In genomic region chr12:16276301-16276700, GRCm38 (mm10) we compare ENCODE assay signal across 19 mouse cellular contexts.
A peak's percentile ranks its signal among the peaks of the same experiment; 100 is the strongest.
DNase-seq lines count a peak whose midpoint lies in the region; TF ChIP-seq lines count a peak whose summit lies in the region.
"Had no signal": no experiment of that assay in that cellular context is flagged by ENCODE, and none has a peak within 500 bp of the region (broad histone marks: within the 10 kb centered on the region; RNA-seq: fewer than 3 reads in every experiment).

No protein-coding gene starts in this region.

- TF ChIP-seq CTCF in MEL (IDR thresholded peaks at IDR 0.05 in 2 of 3, conservative IDR thresholded peaks at IDR 0.05 in 1 of 3; ENCODE audit: control insufficient read depth in 1 of 3, insufficient read depth in 1 of 3, low read depth in 2 of 3, low read length in 3 of 3, poor library complexity in 1 of 3, severe bottlenecking in 1 of 3) = no peak

- no peak overlapping the region for H3K9ac ChIP-seq in MEL (ENCODE audit: control insufficient read depth, low read depth, low read length, poor library complexity, severe bottlenecking)
- H3K9ac ChIP-seq: embryonic facial prominence, embryonic 13.5 days; forebrain, embryonic 13.5 days; forebrain, postnatal 0 days; hindbrain, embryonic 14.5 days had no signal

- TF ChIP-seq EP300 in MEL (IDR thresholded peaks at IDR 0.05; ENCODE audit: low read depth in 1 of 2, low read length in 2 of 2) = no peak

- no peaks in the 10 kb centered on the region for H3K36me3 ChIP-seq in MEL (ENCODE audit: control insufficient read depth in 1 of 2, insufficient read depth in 2 of 2, low read length in 2 of 2)
- H3K36me3 ChIP-seq in embryonic facial prominence, embryonic 10.5 days (replicated peaks) = no peaks in the 10 kb centered on the region
- H3K36me3 ChIP-seq: embryonic facial prominence, embryonic 13.5 days; G1E had no signal

- 85% methylated on average over 4 of the region's 4 CpGs for WGBS in embryonic facial prominence, embryonic 10.5 days

- H3K9me3 ChIP-seq in MEL (replicated peaks; ENCODE audit: insufficient read depth, low read length) = no peaks in the 10 kb centered on the region
- no peaks in the 10 kb centered on the region for H3K9me3 ChIP-seq in embryonic facial prominence, embryonic 10.5 days
- H3K9me3 ChIP-seq: embryonic facial prominence, embryonic 13.5 days; forebrain, embryonic 13.5 days; G1E had no signal

- no peak overlapping the region for H3K4me3 ChIP-seq in MEL (ENCODE audit: control insufficient read depth in 1 of 2, insufficient read depth in 1 of 2, low read depth in 2 of 2, low read length in 2 of 2)
- H3K4me3 ChIP-seq in embryonic facial prominence, embryonic 10.5 days = no peak overlapping the region
- H3K4me3 ChIP-seq: embryonic facial prominence, embryonic 13.5 days; forebrain, embryonic 13.5 days; gastrocnemius, adult 2 months had no signal

- DNase-seq in 416B (ENCODE audit: low read depth) = peak; percentile 3
- peak; percentile 48 to 57 for DNase-seq in B cell, adult 2 months
- peak; percentile 4 for DNase-seq in MEL (ENCODE audit: low read depth, low spot score)
- peak; percentile 20 for DNase-seq in induced T-regulatory cell, adult 2 months (ENCODE audit: low read depth)
- no peak for DNase-seq in frontal cortex, postnatal 10 days (ENCODE audit: low spot score in 2 of 2)
- no peak for DNase-seq in embryonic facial prominence, embryonic 10.5 days (ENCODE audit: low spot score)
- no peak for DNase-seq in heart, postnatal 10 days
- DNase-seq: adrenal gland, adult 8-10 months; adrenal gland, postnatal 36 days; cerebellum, adult 2 months; cerebellum, postnatal 10 days; forebrain, postnatal 0 days; gastrocnemius, adult 2 months; gastrocnemius, postnatal 25 days; heart, postnatal 14 days had no signal

- intact Hi-C loops in heart, postnatal 10 days (cut with DNase I) = no loop called here

- H3K27ac ChIP-seq in MEL (ENCODE audit: control insufficient read depth, low read depth, low read length) = no peak overlapping the region
- no peak overlapping the region for H3K27ac ChIP-seq in embryonic facial prominence, embryonic 10.5 days (replicated peaks)
- H3K27ac ChIP-seq: embryonic facial prominence, embryonic 13.5 days; forebrain, embryonic 13.5 days; gastrocnemius, adult 2 months; hindbrain, embryonic 14.5 days had no signal

- H3K27me3 ChIP-seq in MEL (ENCODE audit: control insufficient read depth in 1 of 2, insufficient read depth in 2 of 2, low read length in 2 of 2) = no peaks in the 10 kb centered on the region
- no peaks in the 10 kb centered on the region for H3K27me3 ChIP-seq in embryonic facial prominence, embryonic 10.5 days (replicated peaks; ENCODE audit: low read depth, poor library complexity, severe bottlenecking)
- H3K27me3 ChIP-seq: embryonic facial prominence, embryonic 13.5 days; forebrain, embryonic 13.5 days had no signal

- no peak for TF ChIP-seq RAD21 in MEL (IDR thresholded peaks at IDR 0.05; ENCODE audit: low read depth, low read length)

- TF ChIP-seq POLR2A in MEL (IDR thresholded peaks at IDR 0.05; ENCODE audit: control insufficient read depth in 1 of 2, insufficient read depth in 1 of 2, low read depth in 1 of 2, low read length in 2 of 2, poor library complexity in 1 of 2) = no peak

- no peaks in the 10 kb centered on the region for H3K4me1 ChIP-seq in MEL (ENCODE audit: control insufficient read depth in 1 of 2, insufficient read depth in 2 of 2, low read length in 2 of 2)
- peaks cover 7% of the 10 kb centered on the region; the same call in 1 of the 2 replicates for H3K4me1 ChIP-seq in embryonic facial prominence, embryonic 10.5 days
- H3K4me1 ChIP-seq: embryonic facial prominence, embryonic 13.5 days had no signal

- no peaks in the 10 kb centered on the region for H3K79me2 ChIP-seq in MEL (ENCODE audit: control insufficient read depth, insufficient read depth, low read length, poor library complexity)

TF ChIP-seq in MEL, 35 proteins besides CTCF, POLR2A, EP300 and RAD21:
- TF ChIP-seq BHLHE40 (IDR thresholded peaks at IDR 0.05; ENCODE audit: borderline replicate concordance, low read depth, low read length) (no peak), SIN3A (IDR thresholded peaks at IDR 0.05; ENCODE audit: low read length) (no peak), MEF2A (IDR thresholded peaks at IDR 0.05; ENCODE audit: extremely low read depth, insufficient replicate concordance, low read depth, low read length, poor library complexity, severe bottlenecking) (no peak), SMC3 (IDR thresholded peaks at IDR 0.05; ENCODE audit: low read depth, low read length) (no peak), HCFC1 (IDR thresholded peaks at IDR 0.05; ENCODE audit: low read depth, low read length) (no peak), POLR2AphosphoS5 (IDR thresholded peaks at IDR 0.05; ENCODE audit: borderline replicate concordance, low read depth, low read length) (no peak), CHD1 (IDR thresholded peaks at IDR 0.05; ENCODE audit: low read depth, low read length) (no peak), ELF1 (IDR thresholded peaks at IDR 0.05; ENCODE audit: low read depth, low read length) (no peak), RCOR1 (IDR thresholded peaks at IDR 0.05; ENCODE audit: low read depth, low read length) (no peak), ETS1 (IDR thresholded peaks at IDR 0.05; ENCODE audit: low read depth, low read length) (no peak), MYC (IDR thresholded peaks at IDR 0.05; ENCODE audit: low read depth, low read length) (no peak), UBTF (IDR thresholded peaks at IDR 0.05; ENCODE audit: borderline replicate concordance, insufficient read depth, low read depth, low read length) (no peak), USF1 (IDR thresholded peaks at IDR 0.05; ENCODE audit: low read depth, low read length) (no peak), GABPA (IDR thresholded peaks at IDR 0.05; ENCODE audit: low read depth, low read length) (no peak), ZNF384 (IDR thresholded peaks at IDR 0.05; ENCODE audit: low read depth, low read length) (no peak), E2F4 (IDR thresholded peaks at IDR 0.05; ENCODE audit: borderline replicate concordance, low read depth, low read length) (no peak), POLR2AphosphoS2 (IDR thresholded peaks at IDR 0.05; ENCODE audit: low read length) (no peak)

Comparison
In these comparisons a context has a peak if more than half of its experiments do, and no peak if none do; other contexts are left out.
1. DNase-seq: peak in 416B (single experiment), B cell, adult 2 months (2 of 2), MEL (single experiment) and induced T-regulatory cell, adult 2 months (single experiment); none in frontal cortex, postnatal 10 days (0 of 2), embryonic facial prominence, embryonic 10.5 days (single experiment) and heart, postnatal 10 days (0 of 2).